Comparison of ENCODE assay signal across 8 mouse cellular contexts in genomic region chr17:35814678-35815077, GRCm38 (mm10). TPM values are rescaled to one million over a fixed set of nuclear protein-coding genes. Genes with fewer than 3 reads are reported as not detected.
DNase-seq lines count a peak whose midpoint lies in the region; ATAC-seq and TF ChIP-seq lines count a peak whose summit lies in the region.

No protein-coding gene starts in this region.

- H3K4me1 ChIP-seq in neural tube, embryonic 15.5 days, result no peaks in the 10 kb centered on the region; the same call in 1 of the 2 replicates
- peaks cover 31% of the 10 kb centered on the region for H3K4me1 ChIP-seq in kidney, postnatal 0 days (replicated peaks; ENCODE audit: insufficient read depth, low read length)
- peaks cover 6% of the 10 kb centered on the region for H3K4me1 ChIP-seq in hindbrain, embryonic 12.5 days

- H3K4me2 ChIP-seq in neural tube, embryonic 15.5 days, result no peak overlapping the region
- no peak overlapping the region for H3K4me2 ChIP-seq in kidney, postnatal 0 days (ENCODE audit: low read length)
- H3K4me2 ChIP-seq in hindbrain, embryonic 12.5 days (replicated peaks), result no peak overlapping the region

- H3K9me3 ChIP-seq in neural tube, embryonic 15.5 days (replicated peaks), result no peaks in the 10 kb centered on the region
- H3K9me3 ChIP-seq in kidney, postnatal 0 days (replicated peaks; ENCODE audit: low read length), result no peaks in the 10 kb centered on the region
- no peaks in the 10 kb centered on the region for H3K9me3 ChIP-seq in hindbrain, embryonic 12.5 days (replicated peaks)

- intact Hi-C loops in heart, postnatal 25 days (cut with DNase I), result no loop called here

- TF ChIP-seq CTCF in kidney, postnatal 0 days (IDR thresholded peaks at IDR 0.05; ENCODE audit: low read depth), result no peak

- no peak overlapping the region for H3K9ac ChIP-seq in neural tube, embryonic 15.5 days (replicated peaks)
- H3K9ac ChIP-seq in kidney, postnatal 0 days (ENCODE audit: low read depth, low read length), result no peak overlapping the region
- no peak overlapping the region for H3K9ac ChIP-seq in hindbrain, embryonic 12.5 days

- no peak for ATAC-seq in neural tube, embryonic 15.5 days (ENCODE audit: low FRiP score)
- 0 out of 2 replicates have a peak, but pooled peaks have one; percentile 27 for ATAC-seq in kidney, postnatal 0 days (replicated peaks; ENCODE audit: low FRiP score, low read depth)
- ATAC-seq in hindbrain, embryonic 12.5 days (ENCODE audit: low FRiP score), result no peak

- no peak overlapping the region for H3K4me3 ChIP-seq in neural tube, embryonic 15.5 days (replicated peaks)
- no peak overlapping the region for H3K4me3 ChIP-seq in kidney, postnatal 0 days (replicated peaks; ENCODE audit: low read depth, low read length)
- H3K4me3 ChIP-seq in hindbrain, embryonic 12.5 days, result no peak overlapping the region

- H3K27ac ChIP-seq in neural tube, embryonic 15.5 days (replicated peaks), result no peak overlapping the region
- peak overlapping the region; percentile 68 for H3K27ac ChIP-seq in kidney, postnatal 0 days
- no peak overlapping the region for H3K27ac ChIP-seq in hindbrain, embryonic 12.5 days

- 55% methylated on average over 6 of the region's 6 CpGs for WGBS in neural tube, embryonic 15.5 days
- WGBS in kidney, postnatal 0 days, result 32% methylated on average over 6 of the region's 6 CpGs
- 59% methylated on average over 6 of the region's 6 CpGs for WGBS in hindbrain, embryonic 12.5 days

- no peaks in the 10 kb centered on the region for H3K36me3 ChIP-seq in neural tube, embryonic 15.5 days
- no peaks in the 10 kb centered on the region for H3K36me3 ChIP-seq in kidney, postnatal 0 days (ENCODE audit: insufficient read depth, low read length)
- no peaks in the 10 kb centered on the region for H3K36me3 ChIP-seq in hindbrain, embryonic 12.5 days

- 0 out of 2 replicates have a peak, but pooled peaks cover 3% of the 10 kb centered on the region for H3K27me3 ChIP-seq in neural tube, embryonic 15.5 days (replicated peaks)
- H3K27me3 ChIP-seq in kidney, postnatal 0 days (ENCODE audit: insufficient read depth, low read length), result no peaks in the 10 kb centered on the region
- peaks cover 6% of the 10 kb centered on the region for H3K27me3 ChIP-seq in hindbrain, embryonic 12.5 days

- peak; percentile 93 for DNase-seq in heart, adult 11 months
- DNase-seq in heart, postnatal 25 days (ENCODE audit: low spot score), result no peak
- DNase-seq in neural tube, embryonic 10.5 days (ENCODE audit: extremely low spot score, low spot score), result peak; percentile 18
- no peak for DNase-seq in kidney, postnatal 0 days (ENCODE audit: low spot score)
- DNase-seq in cerebellum, adult 18-20 months, result no peak
- DNase-seq in frontal cortex, postnatal 25 days (ENCODE audit: low spot score in 2 of 2), result no peak

RNA-seq across cellular contexts. Expression of gene Ier3, which starts 6.8 kb away (rescaled TPM):
- 10 to 100 TPM; 21.7 to 39.7 TPM for total RNA-seq in heart, postnatal 25 days (2021)
- polyA plus RNA-seq in neural tube, embryonic 15.5 days (2015; fragmentation: Nextera tagmentation; extraction: Ambion mirVana), result 14.9 and 15.5 TPM in 2 replicates
- 83.6 and 93.1 TPM in 2 replicates for polyA plus RNA-seq in kidney, postnatal 0 days (2015; fragmentation: Nextera tagmentation; extraction: Ambion mirVana)
- polyA plus RNA-seq in hindbrain, embryonic 12.5 days (2016; fragmentation: Nextera tagmentation; extraction: Ambion mirVana), result 5.8 and 6.3 TPM in 2 replicates

RNA-seq across cellular contexts. Expression of gene Flot1, which starts 8.4 kb away (rescaled TPM):
- total RNA-seq in heart, postnatal 25 days (2021), result 100 to 1,000 TPM; 125 to 141 TPM
- 131 and 141 TPM in 2 replicates for polyA plus RNA-seq in neural tube, embryonic 15.5 days (2015; fragmentation: Nextera tagmentation; extraction: Ambion mirVana)
- polyA plus RNA-seq in kidney, postnatal 0 days (2015; fragmentation: Nextera tagmentation; extraction: Ambion mirVana), result 52.2 and 54.5 TPM in 2 replicates
- 50.9 and 60.3 TPM in 2 replicates for polyA plus RNA-seq in hindbrain, embryonic 12.5 days (2016; fragmentation: Nextera tagmentation; extraction: Ambion mirVana)

RNA-seq across cellular contexts. Expression of gene Tubb5, which starts 23.4 kb away (rescaled TPM):
- 100 to 1,000 TPM; 102 to 103 TPM for total RNA-seq in heart, postnatal 25 days (2021)
- 1,339 and 1,471 TPM in 2 replicates for polyA plus RNA-seq in neural tube, embryonic 15.5 days (2015; fragmentation: Nextera tagmentation; extraction: Ambion mirVana)
- polyA plus RNA-seq in kidney, postnatal 0 days (2015; fragmentation: Nextera tagmentation; extraction: Ambion mirVana), result 503 and 575 TPM in 2 replicates
- polyA plus RNA-seq in hindbrain, embryonic 12.5 days (2016; fragmentation: Nextera tagmentation; extraction: Ambion mirVana), result 1,505 and 1,511 TPM in 2 replicates

RNA-seq across cellular contexts. Expression of gene Mdc1, which starts 26.6 kb away (rescaled TPM):
- total RNA-seq in heart, postnatal 25 days (2021), result 10 to 100 TPM; 11.8 to 14.6 TPM
- 7.9 and 9.7 TPM in 2 replicates for polyA plus RNA-seq in neural tube, embryonic 15.5 days (2015; fragmentation: Nextera tagmentation; extraction: Ambion mirVana)
- polyA plus RNA-seq in kidney, postnatal 0 days (2015; fragmentation: Nextera tagmentation; extraction: Ambion mirVana), result 5.4 and 5.6 TPM in 2 replicates
- 14.4 and 18.2 TPM in 2 replicates for polyA plus RNA-seq in hindbrain, embryonic 12.5 days (2016; fragmentation: Nextera tagmentation; extraction: Ambion mirVana)

RNA-seq across cellular contexts. Expression of gene Nrm, which starts 46.4 kb away (rescaled TPM):
- total RNA-seq in heart, postnatal 25 days (2021), result 1 to 10 TPM; 2.3 to 2.8 TPM
- 17.6 and 26.7 TPM in 2 replicates for polyA plus RNA-seq in neural tube, embryonic 15.5 days (2015; fragmentation: Nextera tagmentation; extraction: Ambion mirVana)
- polyA plus RNA-seq in kidney, postnatal 0 days (2015; fragmentation: Nextera tagmentation; extraction: Ambion mirVana), result 36.9 and 44.6 TPM in 2 replicates
- 36.0 and 36.9 TPM in 2 replicates for polyA plus RNA-seq in hindbrain, embryonic 12.5 days (2016; fragmentation: Nextera tagmentation; extraction: Ambion mirVana)

Comparison
In these comparisons a context has a peak if more than half of its experiments do, and no peak if none do; other contexts are left out.
1. DNase-seq: peak in heart, adult 11 months (single experiment) and neural tube, embryonic 10.5 days (single experiment); none in heart, postnatal 25 days (single experiment), kidney, postnatal 0 days (single experiment), cerebellum, adult 18-20 months (0 of 2) and frontal cortex, postnatal 25 days (0 of 2).